Mouse (Mus musculus): Measurements from ENCODE around the gene Ccdc107.
A peak's percentile ranks its signal among the peaks of the same experiment; 100 is the strongest.

The Ccdc107 gene

GRCm38 (mm10) chr4:43492821-43493185 is at the start of gene Ccdc107:
TSS of gene Ccdc107 (plus strand) at chr4:43492900.
- DNase-seq: peak; percentile 89 to 93

- no peak for DNase-seq
These were observed 49.2 kb upstream of the Ccdc107 start for GRCm38 (mm10) chr4:43443511-43443910.

- DNase-seq: no peak
These were observed 45.4 kb upstream of the Ccdc107 start for GRCm38 (mm10) chr4:43447251-43447650.

GRCm38 (mm10) chr4:43448554-43448953 is 44.1 kb upstream of the Ccdc107 start:
- peak; percentile 47 to 50 for DNase-seq

- no peak for DNase-seq
These were observed 40.4 kb upstream of the Ccdc107 start for GRCm38 (mm10) chr4:43452315-43452714.

- no peak for DNase-seq
These were observed 39.3 kb upstream of the Ccdc107 start for GRCm38 (mm10) chr4:43453413-43453812.

- DNase-seq: no peak
These were observed 38.5 kb upstream of the Ccdc107 start, which contains the start of gene Cd72 for GRCm38 (mm10) chr4:43454041-43454836. TSS of gene Cd72 (minus strand) at chr4:43454628.

GRCm38 (mm10) chr4:43456470-43456869 is 36.2 kb upstream of the Ccdc107 start:
- no peak for DNase-seq

- no peak for DNase-seq
These were observed 35.6 kb upstream of the Ccdc107 start for GRCm38 (mm10) chr4:43457124-43457523.

- DNase-seq: no peak
These were observed 29.6 kb upstream of the Ccdc107 start for GRCm38 (mm10) chr4:43463102-43463501.

- DNase-seq: no peak
These were observed 26.8 kb upstream of the Ccdc107 start for GRCm38 (mm10) chr4:43465935-43466334.

GRCm38 (mm10) chr4:43466872-43467271 is 25.8 kb upstream of the Ccdc107 start:
- DNase-seq: no peak

GRCm38 (mm10) chr4:43470301-43470700 is 22.4 kb upstream of the Ccdc107 start:
- no peak for DNase-seq

GRCm38 (mm10) chr4:43473636-43474035 is 19.1 kb upstream of the Ccdc107 start:
- DNase-seq: no peak

- no peak for DNase-seq
These were observed 16.1 kb upstream of the Ccdc107 start for GRCm38 (mm10) chr4:43476604-43477003.

- peak; percentile 83 to 85 for DNase-seq
These were observed 14.7 kb upstream of the Ccdc107 start for GRCm38 (mm10) chr4:43477857-43478533.

- no peak for DNase-seq
These were observed 14.2 kb upstream of the Ccdc107 start for GRCm38 (mm10) chr4:43478534-43478858.

- peak; percentile 43 to 49 for DNase-seq
These were observed 13.5 kb upstream of the Ccdc107 start for GRCm38 (mm10) chr4:43478906-43479832.

- no peak for DNase-seq
These were observed 11.7 kb upstream of the Ccdc107 start for GRCm38 (mm10) chr4:43480985-43481384.

GRCm38 (mm10) chr4:43481894-43482456 is 10.7 kb upstream of the Ccdc107 start:
- DNase-seq: no peak

GRCm38 (mm10) chr4:43482591-43482990 is 10.1 kb upstream of the Ccdc107 start:
- DNase-seq: peak; percentile 46 to 52

GRCm38 (mm10) chr4:43483535-43484091 is 9.1 kb upstream of the Ccdc107 start, which contains the start of gene Sit1:
TSS of gene Sit1 (minus strand) at chr4:43483734.
- no peak for DNase-seq

Measured in cerebellum, postnatal 36 days (tissue).